Mouse (Mus musculus): Measurements from ENCODE around the gene Bpifc.

Gene Bpifc

DNA sequence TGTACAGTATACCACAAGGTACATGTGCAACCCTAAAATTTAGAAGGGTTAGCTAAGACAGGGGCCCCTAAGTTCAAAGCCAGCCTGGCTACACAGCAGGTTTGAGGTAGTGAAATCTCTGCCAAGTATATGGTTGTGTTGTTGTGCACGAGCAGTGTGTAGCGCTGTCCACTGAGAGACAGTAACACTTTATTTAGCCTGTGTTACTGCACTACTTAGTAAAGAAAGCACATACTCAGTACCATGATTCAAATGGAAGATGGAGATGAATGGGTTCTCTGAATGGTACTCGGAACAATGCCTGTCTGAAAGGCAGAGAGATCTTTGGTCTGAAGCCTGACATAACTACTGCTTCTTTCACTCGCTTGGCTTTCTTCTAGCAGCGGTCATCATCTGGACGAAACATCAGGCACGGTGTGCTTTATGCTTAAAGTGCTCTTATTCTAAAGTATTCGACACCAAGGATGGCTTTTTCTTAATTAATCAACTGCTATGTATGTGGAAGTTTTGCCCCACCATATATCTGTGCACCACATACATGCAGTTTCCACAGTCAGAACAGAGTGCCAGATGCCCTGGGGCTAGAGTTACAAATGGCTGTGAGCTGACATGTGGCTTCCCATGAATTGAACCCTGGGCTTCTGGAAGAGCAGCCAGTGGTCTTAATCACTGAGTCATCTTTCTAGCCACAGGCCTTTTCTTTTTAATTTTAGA lies 63.1 kb downstream of the Bpifc start:
- no peak for DNase-seq

DNA sequence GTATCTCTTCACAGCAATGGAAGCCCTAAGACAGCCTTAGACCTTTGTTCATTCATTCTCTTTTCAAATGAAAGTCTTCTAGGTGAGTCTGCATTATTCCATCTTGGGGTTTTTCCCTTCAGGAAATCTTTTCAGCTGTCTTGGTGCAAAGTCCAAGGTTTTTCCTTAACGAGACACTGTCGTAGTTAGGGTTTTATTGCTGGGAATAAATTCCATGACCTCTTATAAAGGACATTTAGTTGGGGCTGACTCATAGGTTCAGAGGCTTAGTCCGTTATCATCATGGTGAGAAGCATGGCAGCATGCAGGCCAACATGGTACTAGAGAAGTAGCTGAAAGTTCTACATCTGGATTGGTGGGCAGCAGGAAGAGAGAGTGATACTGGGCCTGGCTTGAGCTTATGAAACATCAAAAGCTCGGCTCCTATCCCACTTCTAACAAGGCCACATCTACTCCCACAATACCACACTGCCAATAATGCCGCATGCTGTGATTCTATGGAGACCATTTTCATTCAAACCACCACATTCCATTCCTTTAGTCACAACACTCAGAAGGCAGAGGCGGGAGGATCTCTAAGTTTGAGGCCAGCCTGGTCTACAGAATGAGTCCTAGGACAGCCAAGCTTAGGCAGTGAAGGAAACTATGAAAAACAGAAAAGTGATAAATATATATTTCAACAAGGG lies 75.3 kb downstream of the Bpifc start:
- DNase-seq: no peak

DNA sequence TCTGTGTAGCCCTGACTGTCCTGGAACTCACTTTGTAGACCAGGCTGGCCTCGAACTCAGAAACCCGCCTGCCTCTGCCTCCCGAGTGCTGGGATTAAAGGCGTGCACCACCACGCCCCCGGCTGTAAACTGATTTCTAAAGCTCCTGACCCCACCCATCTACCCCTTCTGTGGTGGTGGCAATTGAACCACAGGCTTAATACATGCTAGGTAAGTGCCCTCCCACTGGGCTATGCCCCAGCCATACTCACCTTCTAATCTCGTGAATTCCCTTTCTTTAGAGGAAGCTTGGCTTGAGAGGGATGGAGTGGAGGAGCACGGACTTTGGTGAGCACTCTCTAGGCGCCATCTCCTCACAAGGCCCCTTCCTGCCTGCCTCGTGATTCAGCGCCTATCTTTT lies 81.7 kb downstream of the Bpifc start:
- DNase-seq: no peak

DNA sequence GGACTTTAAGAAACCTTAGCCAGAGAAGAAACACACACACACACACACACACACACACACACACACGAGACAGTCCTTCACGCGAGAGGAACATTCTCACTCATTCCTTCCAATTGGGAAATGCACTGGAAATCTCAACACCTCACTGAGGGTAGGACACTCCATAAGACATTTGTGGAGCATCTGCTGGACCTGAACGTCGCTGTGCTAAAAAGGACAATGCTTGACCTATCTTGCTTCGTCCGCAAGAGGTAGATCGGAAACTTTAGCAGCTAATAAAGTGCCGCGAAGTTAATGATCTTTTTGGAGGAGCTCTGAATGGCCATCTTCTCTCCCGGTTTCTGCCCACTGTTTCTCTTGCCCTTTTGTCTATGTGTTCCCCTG lies 82.5 kb downstream of the Bpifc start:
- DNase-seq: no peak

DNA sequence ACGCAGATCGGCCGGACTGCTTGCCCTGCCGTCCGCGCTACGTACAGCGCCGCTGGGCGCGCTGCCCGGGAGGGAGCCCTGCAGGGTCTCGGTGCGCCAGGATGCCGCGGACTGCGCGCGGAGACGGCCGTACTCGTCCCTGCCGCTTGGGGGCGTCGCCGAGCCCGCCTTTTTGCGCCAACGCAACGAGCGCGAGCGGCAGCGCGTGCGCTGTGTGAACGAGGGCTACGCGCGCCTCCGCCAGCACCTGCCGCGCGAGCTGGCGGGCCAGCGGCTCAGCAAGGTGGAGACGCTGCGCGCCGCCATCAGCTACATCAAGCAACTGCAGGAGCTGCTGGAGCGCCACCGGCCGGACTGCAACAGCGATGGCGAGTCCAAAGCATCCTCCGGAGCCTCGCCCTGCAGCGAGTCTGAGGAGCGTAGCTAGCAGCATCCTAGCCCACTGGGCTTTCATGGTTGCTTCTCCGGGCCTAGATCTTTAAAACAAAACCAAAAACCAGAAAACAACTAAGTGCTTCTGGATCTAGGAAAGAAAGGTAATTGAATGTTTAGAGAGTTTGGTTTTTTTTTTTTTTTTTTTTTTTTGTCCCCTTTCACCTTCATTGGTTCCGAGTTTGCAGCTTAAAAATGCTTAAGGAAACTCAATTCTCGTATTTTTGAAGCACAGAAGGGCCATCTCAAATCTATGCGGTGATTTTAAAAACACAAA lies 83.0 kb downstream of the Bpifc start:
- DNase-seq: peak; percentile 90

DNA sequence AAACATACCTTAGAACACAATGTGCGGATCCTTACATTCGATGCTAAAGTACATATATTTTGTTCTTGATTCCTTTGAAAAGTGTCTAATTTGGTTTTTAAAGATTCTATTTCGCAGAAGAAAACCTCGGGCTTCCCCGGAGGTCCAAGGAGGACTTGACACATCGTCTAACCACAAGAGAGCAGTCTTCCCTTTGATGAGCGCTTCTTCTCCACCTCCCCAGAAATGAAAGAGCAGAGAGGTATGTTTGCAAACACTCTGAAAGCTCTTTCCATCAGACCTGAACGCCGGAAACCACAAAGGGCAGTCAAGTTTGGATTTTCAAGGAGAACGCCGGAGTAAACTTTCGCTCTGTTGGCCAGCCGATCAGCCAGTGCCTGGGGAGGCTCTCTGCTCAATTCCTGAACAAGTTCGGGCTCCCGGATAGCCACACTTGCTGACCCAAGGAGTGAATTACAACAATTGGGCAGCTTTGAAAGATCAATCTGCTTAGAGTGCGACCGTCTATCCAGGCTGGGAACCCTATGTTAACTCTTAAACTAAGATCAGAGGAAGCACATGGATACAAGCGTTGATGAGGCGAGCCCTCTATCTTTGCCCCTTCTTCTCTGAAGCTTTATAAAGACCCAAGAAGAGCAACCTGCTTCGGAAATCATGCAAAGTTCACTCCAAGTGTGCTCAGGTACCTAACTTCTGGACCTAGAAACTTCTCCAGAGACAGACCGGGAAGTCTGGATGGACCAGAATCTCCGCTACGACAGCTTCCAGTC lies 83.8 kb downstream of the Bpifc start, which contains the start of gene Ascl4:
Gene Ascl4 (plus strand): TSS at position 6 of the 770 bp plus-strand sequence.
- no peak for DNase-seq

DNA sequence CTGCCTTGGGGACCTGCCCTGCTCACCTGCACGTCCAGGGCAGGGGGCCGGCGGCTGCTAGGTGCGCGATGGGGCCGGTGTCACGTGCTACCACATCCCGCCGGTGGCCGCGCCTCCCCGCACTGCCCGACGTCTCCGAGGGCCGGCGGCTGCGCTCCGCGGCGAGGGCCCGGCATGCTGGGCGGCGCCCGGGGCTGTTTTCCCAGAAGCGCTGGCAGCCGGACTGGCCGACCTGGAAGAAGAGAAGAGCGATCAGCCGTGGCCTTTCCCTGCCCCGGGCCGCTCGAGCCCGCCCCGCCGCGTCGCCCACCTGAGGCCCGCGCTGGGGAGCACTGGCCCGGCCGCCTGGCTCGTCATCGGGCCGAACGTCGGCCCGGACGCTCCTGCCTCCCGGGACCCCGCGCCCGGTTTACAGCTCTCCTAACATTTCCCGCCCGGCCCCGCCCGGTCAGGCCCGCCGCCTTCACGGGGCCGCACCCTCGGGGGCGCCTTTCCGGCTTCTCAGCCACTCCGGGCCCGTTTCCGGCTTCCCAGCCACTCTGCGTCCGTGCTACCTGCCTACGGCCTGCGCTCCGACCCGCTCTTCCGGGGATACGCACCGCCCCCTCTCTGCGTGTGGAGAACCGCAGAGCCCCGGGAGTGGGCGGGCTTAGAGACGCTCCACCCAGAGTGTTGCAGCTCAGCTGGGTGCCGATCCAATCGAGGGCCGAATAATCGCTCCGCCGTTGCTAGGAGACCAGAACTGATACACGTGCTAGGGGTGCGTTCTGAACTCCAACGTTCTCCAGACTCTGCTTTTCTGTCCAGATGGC lies 95.0 kb downstream of the Bpifc start, which contains the start of gene Prdm4:
Gene Prdm4 (minus strand): TSS at position 645 of the 812 bp plus-strand sequence.
- DNase-seq: peak; percentile 97

All from cerebellum, adult 9-11 months (tissue).